Mouse (Mus musculus): ENCODE results near the gene Robo3. TPM values are rescaled to one million over a fixed set of nuclear protein-coding genes. Genes with fewer than 3 reads are reported as not detected.

Gene Robo3
- polyA plus RNA-seq, 1 experiment from 2014 or later: 0.08 TPM

Other genes with a start within 250 kb of the Robo3 start
- gene Tmem218, start 225.0 kb downstream of the Robo3 start, polyA plus RNA-seq (2015; fragmentation: Nextera tagmentation; extraction: Ambion mirVana): 9.8 TPM in 2 replicates
- gene Slc37a2, start 177.5 kb downstream of the Robo3 start, polyA plus RNA-seq (2015; fragmentation: Nextera tagmentation; extraction: Ambion mirVana): 2.2 and 2.4 TPM in 2 replicates
- gene Ccdc15, start 84.8 kb downstream of the Robo3 start, polyA plus RNA-seq (2015; fragmentation: Nextera tagmentation; extraction: Ambion mirVana): 6.3 and 6.8 TPM in 2 replicates
- gene Hepacam, start 65.9 kb downstream of the Robo3 start, polyA plus RNA-seq (2015; fragmentation: Nextera tagmentation; extraction: Ambion mirVana): 0.06 and 0.14 TPM in 2 replicates
- gene Robo4, start 31.3 kb downstream of the Robo3 start, polyA plus RNA-seq (2015; fragmentation: Nextera tagmentation; extraction: Ambion mirVana): 9.9 and 11.3 TPM in 2 replicates
- gene Msantd2, start 56.1 kb upstream of the Robo3 start, polyA plus RNA-seq (2015; fragmentation: Nextera tagmentation; extraction: Ambion mirVana): 24.8 and 25.0 TPM in 2 replicates
- gene Esam, start 94.8 kb upstream of the Robo3 start, polyA plus RNA-seq (2015; fragmentation: Nextera tagmentation; extraction: Ambion mirVana): 55.3 and 56.1 TPM in 2 replicates
- gene Vsig2, start 106.0 kb upstream of the Robo3 start, polyA plus RNA-seq (2015; fragmentation: Nextera tagmentation; extraction: Ambion mirVana): 47.6 and 57.6 TPM in 2 replicates
- 6.6 and 6.9 TPM in 2 replicates for gene Nrgn, start 119.7 kb upstream of the Robo3 start, polyA plus RNA-seq (2015; fragmentation: Nextera tagmentation; extraction: Ambion mirVana)
- gene Siae, start 122.5 kb upstream of the Robo3 start, polyA plus RNA-seq (2015; fragmentation: Nextera tagmentation; extraction: Ambion mirVana): 11.1 and 12.5 TPM in 2 replicates
- 4.1 and 6.0 TPM in 2 replicates for gene Spa17, start 180.5 kb upstream of the Robo3 start, polyA plus RNA-seq (2015; fragmentation: Nextera tagmentation; extraction: Ambion mirVana)
- gene Tbrg1, start 224.1 kb upstream of the Robo3 start, polyA plus RNA-seq (2015; fragmentation: Nextera tagmentation; extraction: Ambion mirVana): 139 and 152 TPM in 2 replicates
- gene Panx3, start 236.0 kb upstream of the Robo3 start, polyA plus RNA-seq (2015; fragmentation: Nextera tagmentation; extraction: Ambion mirVana): not detected in 2 replicates